Mouse (Mus musculus) bone marrow macrophage, adult 2 months (primary cell): ENCODE data around the gene M1ap. TPM values are rescaled to one million over a fixed set of nuclear protein-coding genes. Genes with fewer than 3 reads are reported as not detected.

Experiments used
- H3K27ac ChIP-seq: 2 replicates; pipeline ENCODE4 v1.5.1; 2012; ENCODE audit warnings: low read depth, low read length; ENCODE audit not compliant: insufficient read depth
- H3K4me1 ChIP-seq: 2 replicates; pipeline ENCODE4 v1.6.1; 2012; ENCODE audit warnings: low read length; ENCODE audit not compliant: control insufficient read depth, insufficient read depth
- H3K4me3 ChIP-seq: 2 replicates; pipeline ENCODE4 v1.5.1; 2012; ENCODE audit warnings: mild to moderate bottlenecking, low read length, moderate library complexity; ENCODE audit not compliant: insufficient read depth
- CTCF ChIP-seq: IDR thresholded peaks from 2 replicates; pipeline ENCODE4 v1.5.1; 2012; ENCODE audit warnings: low read depth, mild to moderate bottlenecking, low read length, moderate library complexity
- POLR2A ChIP-seq: IDR thresholded peaks from 2 replicates; pipeline ENCODE4 v1.6.1; 2012; ENCODE audit warnings: mild to moderate bottlenecking, low read depth, low read length, borderline replicate concordance
- polyA plus RNA-seq: library from polyadenylated mRNA; stranded (reverse); fragments of >200 nt; gene quantifications from 2 replicates; pipeline ENCODE4 v1.2.4, GENCODE M21; 2012; ENCODE audit not compliant: missing spikeins, insufficient read depth, insufficient read length

M1ap gene
- polyA plus RNA-seq, 1 experiment, result 2.4 TPM

GRCm38 (mm10) chr6:82987411-82987971, 40.8 kb downstream of the M1ap start:
- H3K4me3 ChIP-seq, result no peak overlapping the region
- H3K27ac ChIP-seq, result no peak overlapping the region
- no peak for TF ChIP-seq CTCF
- peaks cover 16% of the 10 kb centered on the region for H3K4me1 ChIP-seq

- Histone ChIP-seq H3K27ac (no peak overlapping the region), H3K4me1 (peaks cover 41% of the 10 kb centered on the region), H3K4me3 (no peak overlapping the region)
- no peak for TF ChIP-seq CTCF
- no peak for TF ChIP-seq POLR2A
Observed at GRCm38 (mm10) chr6:82993696-82994095, 47.0 kb downstream of the M1ap start.

DNA sequence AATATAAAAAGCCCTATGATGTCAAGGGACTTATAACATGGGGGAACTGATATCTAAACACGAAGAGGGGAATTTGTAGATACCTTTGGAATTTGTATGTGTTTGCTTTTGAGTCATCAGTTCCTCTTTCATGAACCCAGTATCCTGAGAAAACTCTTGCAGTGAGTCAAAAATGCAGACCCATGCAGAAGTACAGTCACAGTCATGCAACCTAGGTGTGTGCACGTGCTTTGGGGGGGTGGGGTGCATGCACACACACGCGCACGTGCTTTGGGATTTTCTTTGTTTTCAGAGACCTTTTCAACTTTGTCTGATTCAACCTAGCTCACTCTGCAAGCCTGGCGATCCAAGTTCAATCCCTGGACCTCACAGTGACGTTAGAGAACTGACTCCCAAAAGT, 47.7 kb downstream of the M1ap start:
- TF ChIP-seq CTCF, result no peak
- TF ChIP-seq POLR2A, result no peak
- Histone ChIP-seq H3K4me3 (no peak overlapping the region), H3K4me1 (peaks cover 45% of the 10 kb centered on the region), H3K27ac (peak overlapping the region; percentile 30)

DNA sequence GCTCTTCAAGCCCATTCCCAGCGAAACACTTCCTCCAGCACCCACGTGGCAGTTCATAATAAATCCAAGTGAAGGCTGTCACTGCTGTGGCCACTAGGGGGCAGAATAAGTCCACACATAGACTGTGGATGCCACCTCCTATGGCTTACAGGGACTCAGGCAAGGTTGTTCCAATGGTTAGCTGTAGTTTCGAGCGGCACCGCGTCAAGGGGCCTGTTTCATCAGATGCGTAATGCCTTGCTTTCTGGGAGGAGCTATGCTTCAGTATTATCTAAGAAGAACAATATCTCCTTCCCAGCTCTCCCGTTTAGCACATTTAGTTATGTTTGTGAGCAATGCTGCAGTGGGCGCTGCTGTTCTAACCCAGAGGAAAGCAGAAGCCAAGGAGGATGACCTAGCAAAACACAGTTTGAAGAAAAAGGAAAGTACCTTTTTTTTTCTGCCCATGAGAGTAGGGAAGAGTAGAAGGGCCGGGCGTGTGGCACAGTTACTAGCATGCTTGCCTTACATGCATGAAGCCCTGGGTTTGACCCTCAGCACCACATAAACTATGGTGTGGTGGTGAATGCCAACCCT, 50.1 kb downstream of the M1ap start:
- TF ChIP-seq CTCF (peak; percentile 90), POLR2A (no peak)
- H3K4me3 ChIP-seq, result peak overlapping the region; percentile 21
- peak overlapping the region; percentile 95 for H3K27ac ChIP-seq
- peaks cover 40% of the 10 kb centered on the region for H3K4me1 ChIP-seq

- H3K27ac ChIP-seq, result peak overlapping the region; percentile 95
Observed at GRCm38 (mm10) chr6:82997511-82998102, 50.9 kb downstream of the M1ap start.

GRCm38 (mm10) chr6:82998326-82998725, 51.6 kb downstream of the M1ap start:
- no peak overlapping the region for H3K4me3 ChIP-seq
- peak overlapping the region; percentile 95 for H3K27ac ChIP-seq
- H3K4me1 ChIP-seq, result peaks cover 48% of the 10 kb centered on the region
- TF ChIP-seq POLR2A (no peak), CTCF (peak; percentile 52; the same call in 1 of the 2 replicates)

More at GRCm38 (mm10) chr6:82997511-82998102, 50.9 kb downstream of the M1ap start:
- Histone ChIP-seq H3K4me1 (peaks cover 46% of the 10 kb centered on the region), H3K4me3 (peak overlapping the region; percentile 22)
- no peak for TF ChIP-seq CTCF
- TF ChIP-seq POLR2A, result no peak

DNA sequence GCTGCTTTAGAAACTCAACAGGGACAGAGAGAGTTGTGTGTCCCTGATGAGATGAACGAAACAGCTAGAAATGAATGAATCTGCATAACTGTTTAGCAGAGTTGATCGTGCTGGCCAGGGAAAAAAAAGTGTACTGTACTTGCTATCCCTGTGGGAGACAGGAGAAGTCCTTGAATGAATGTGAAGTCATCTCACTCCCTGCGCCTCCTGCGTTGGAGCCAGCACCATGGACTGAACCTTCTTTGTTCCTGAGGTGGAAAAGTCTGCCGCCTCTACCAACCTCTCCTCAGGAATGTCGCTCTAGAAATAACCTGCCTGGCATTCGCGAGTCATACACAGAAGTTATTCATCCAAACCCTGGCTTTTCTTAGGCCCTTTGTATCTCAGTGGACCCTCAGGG, 53.3 kb downstream of the M1ap start:
- Histone ChIP-seq H3K27ac (no peak overlapping the region), H3K4me3 (no peak overlapping the region), H3K4me1 (peaks cover 35% of the 10 kb centered on the region)
- TF ChIP-seq CTCF, result no peak
- TF ChIP-seq POLR2A, result no peak

GRCm38 (mm10) chr6:83003082-83003481, 56.4 kb downstream of the M1ap start:
- TF ChIP-seq POLR2A (no peak), CTCF (no peak)
- H3K4me3 ChIP-seq, result peak overlapping the region; percentile 69
- peak overlapping the region; percentile 99 for H3K27ac ChIP-seq
- H3K4me1 ChIP-seq, result peaks cover 49% of the 10 kb centered on the region

DNA sequence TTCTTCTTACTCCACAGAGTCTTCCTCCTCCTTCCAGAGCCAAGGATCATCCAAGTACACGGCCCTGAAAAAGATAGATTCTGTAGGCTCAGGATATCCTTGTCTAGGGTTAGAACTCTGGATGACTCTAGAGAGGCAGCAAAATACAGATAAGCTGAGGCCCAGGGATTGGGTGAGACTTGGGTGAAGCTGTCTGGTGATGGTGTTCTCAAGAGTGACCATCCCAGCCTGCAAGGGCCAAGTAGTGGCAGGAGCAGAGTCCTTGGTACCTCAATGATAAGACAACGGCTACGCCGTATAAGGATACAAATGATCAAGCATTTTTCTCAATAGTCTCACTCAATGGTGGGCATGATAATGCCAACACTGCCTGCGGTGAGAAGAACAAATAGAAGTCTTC, 57.1 kb downstream of the M1ap start:
- Histone ChIP-seq H3K27ac (peak overlapping the region; percentile 99), H3K4me3 (peak overlapping the region; percentile 69), H3K4me1 (peaks cover 45% of the 10 kb centered on the region)
- no peak for TF ChIP-seq POLR2A
- TF ChIP-seq CTCF, result no peak

DNA sequence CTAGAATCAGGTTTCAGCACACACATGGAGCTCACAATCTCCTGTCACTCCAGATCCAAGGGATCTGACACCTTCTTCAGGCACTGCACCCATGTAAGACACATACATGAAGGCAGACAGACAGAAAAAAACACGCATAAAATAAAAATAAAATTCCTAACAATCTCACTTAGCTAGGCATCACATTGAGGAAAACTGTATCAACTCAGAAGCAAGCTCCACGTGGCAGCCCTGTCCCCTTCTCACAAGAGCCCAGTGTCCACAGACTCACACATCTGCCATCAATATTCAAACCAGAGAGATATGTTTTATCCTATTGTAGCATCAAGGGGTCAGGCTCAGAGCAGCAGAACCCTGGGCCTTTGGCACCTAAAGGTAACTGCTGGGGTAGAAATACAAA, 57.6 kb downstream of the M1ap start:
- H3K4me3 ChIP-seq, result peak overlapping the region; percentile 69
- no peak for TF ChIP-seq POLR2A
- TF ChIP-seq CTCF, result no peak
- H3K4me1 ChIP-seq, result peaks cover 47% of the 10 kb centered on the region
- peak overlapping the region; percentile 99 for H3K27ac ChIP-seq
